Mouse (Mus musculus): ENCODE measurements at regions not wholly inside any gene's neighbourhood (a gene's known extent, or its start where the extent isn't known, plus 50 kb on each side); places are given as distances from the start of the nearest gene placed in this dataset.
A peak's percentile ranks its signal among the peaks of the same experiment; 100 is the strongest.

GRCm38 (mm10) chr7:142835319-142835718 is 92.1 kb upstream of the Ins2 start:
- H3K9ac ChIP-seq (replicated peaks), result no peak overlapping the region
- 93% methylated on average over 1 of the region's 1 CpGs for WGBS
- no peaks in the 10 kb centered on the region for H3K27me3 ChIP-seq
- no peaks in the 10 kb centered on the region for H3K9me3 ChIP-seq
- H3K4me3 ChIP-seq (replicated peaks), result no peak overlapping the region
- no peak overlapping the region for H3K27ac ChIP-seq
- H3K4me1 ChIP-seq (replicated peaks), result peaks cover 9% of the 10 kb centered on the region
- ATAC-seq (ENCODE audit: insufficient number of reproducible peaks, insufficient read depth, low FRiP score, low TSS enrichment, low read depth), result no peak
- no peaks in the 10 kb centered on the region for H3K36me3 ChIP-seq
- no peak overlapping the region for H3K4me2 ChIP-seq

- Histone ChIP-seq H3K9ac (replicated peaks) (0 out of 2 replicates have a peak overlapping the region, but pooled peaks have one; percentile 34), H3K27ac (peak overlapping the region; percentile 84), H3K9me3 (no peaks in the 10 kb centered on the region), H3K36me3 (no peaks in the 10 kb centered on the region), H3K4me1 (replicated peaks) (peaks cover 9% of the 10 kb centered on the region), H3K4me2 (peak overlapping the region; percentile 44), H3K4me3 (replicated peaks) (0 out of 2 replicates have a peak overlapping the region, but pooled peaks have one; percentile 7), H3K27me3 (no peaks in the 10 kb centered on the region)
- WGBS, result 1% methylated on average over 2 of the region's 2 CpGs
- ATAC-seq (ENCODE audit: insufficient number of reproducible peaks, insufficient read depth, low FRiP score, low TSS enrichment, low read depth), result peak; percentile 56; the same call in 1 of the 2 replicates
Observed at GRCm38 (mm10) chr7:142830969-142831673, 87.9 kb upstream of the Ins2 start.

- Histone ChIP-seq H3K36me3 (no peaks in the 10 kb centered on the region), H3K27ac (no peak overlapping the region), H3K9me3 (no peaks in the 10 kb centered on the region), H3K4me3 (replicated peaks) (no peak overlapping the region), H3K4me2 (no peak overlapping the region), H3K27me3 (no peaks in the 10 kb centered on the region), H3K9ac (replicated peaks) (no peak overlapping the region), H3K4me1 (replicated peaks) (no peaks in the 10 kb centered on the region)
- WGBS, result 72% methylated on average over 4 of the region's 4 CpGs
- ATAC-seq (ENCODE audit: insufficient number of reproducible peaks, insufficient read depth, low FRiP score, low TSS enrichment, low read depth), result no peak
Observed at GRCm38 (mm10) chr7:142810711-142811110, 67.5 kb upstream of the Ins2 start.

GRCm38 (mm10) chr7:142799424-142799823 is 56.2 kb upstream of the Ins2 start:
- Histone ChIP-seq H3K9ac (replicated peaks) (no peak overlapping the region), H3K27ac (no peak overlapping the region), H3K9me3 (no peaks in the 10 kb centered on the region), H3K36me3 (no peaks in the 10 kb centered on the region), H3K4me1 (replicated peaks) (no peaks in the 10 kb centered on the region), H3K4me3 (replicated peaks) (no peak overlapping the region), H3K4me2 (no peak overlapping the region), H3K27me3 (no peaks in the 10 kb centered on the region)
- ATAC-seq (ENCODE audit: insufficient number of reproducible peaks, insufficient read depth, low FRiP score, low TSS enrichment, low read depth), result no peak
- WGBS, result 28% methylated on average over 6 of the region's 6 CpGs

GRCm38 (mm10) chr7:142794481-142794880 is 51.3 kb upstream of the Ins2 start:
- Histone ChIP-seq H3K4me3 (replicated peaks) (no peak overlapping the region), H3K4me2 (no peak overlapping the region), H3K27me3 (no peaks in the 10 kb centered on the region), H3K9me3 (no peaks in the 10 kb centered on the region), H3K36me3 (no peaks in the 10 kb centered on the region), H3K27ac (no peak overlapping the region), H3K4me1 (replicated peaks) (no peaks in the 10 kb centered on the region), H3K9ac (replicated peaks) (no peak overlapping the region)
- ATAC-seq (ENCODE audit: insufficient number of reproducible peaks, insufficient read depth, low FRiP score, low TSS enrichment, low read depth), result no peak
- WGBS, result 66% methylated on average over 2 of the region's 2 CpGs
